Mouse (Mus musculus) hindbrain, embryonic 13.5 days (tissue): Measurements from ENCODE around the gene Unc5a. TPM values are rescaled to one million over a fixed set of nuclear protein-coding genes. Genes with fewer than 3 reads are reported as not detected.
A peak's percentile ranks its signal among the peaks of the same experiment; 100 is the strongest.

Experiments
- ATAC-seq: fragments of 200-750 bp; cut with Nextera tagmentation; 2 replicates; pipeline ENCODE4 v1.8.0; 2017; ENCODE audit warnings: moderate TSS enrichment; ENCODE audit not compliant: low FRiP score
- H3K27ac ChIP-seq: fragments of 300-500 bp; sonication (generic); 2 replicates; pipeline ENCODE4 v1.5.1; 2015; ENCODE audit warnings: inconsistent platforms, mild to moderate bottlenecking, moderate library complexity
- H3K27me3 ChIP-seq: fragments of 300-500 bp; sonication (generic); 2 replicates; pipeline ENCODE4 v1.6.1; 2015; ENCODE audit warnings: mild to moderate bottlenecking, inconsistent platforms
- H3K36me3 ChIP-seq: fragments of 300-500 bp; sonication (generic); 2 replicates; pipeline ENCODE4 v1.6.1; 2015; ENCODE audit warnings: mild to moderate bottlenecking, inconsistent platforms
- H3K4me1 ChIP-seq: fragments of 300-500 bp; sonication (generic); replicated peaks from 2 replicates; pipeline ENCODE4 v1.6.1; 2015; ENCODE audit warnings: inconsistent platforms
- H3K4me2 ChIP-seq: fragments of 300-500 bp; sonication (generic); 2 replicates; pipeline ENCODE4 v1.6.1; 2015; ENCODE audit warnings: inconsistent platforms, mild to moderate bottlenecking, moderate library complexity
- H3K4me3 ChIP-seq: fragments of 300-500 bp; sonication (generic); 2 replicates; pipeline ENCODE4 v1.5.1; 2015; ENCODE audit warnings: mild to moderate bottlenecking, inconsistent platforms
- H3K9ac ChIP-seq: fragments of 300-500 bp; sonication (generic); 2 replicates; pipeline ENCODE4 v1.6.1; 2015; ENCODE audit warnings: mild to moderate bottlenecking, inconsistent platforms
- H3K9me3 ChIP-seq: fragments of 300-500 bp; sonication (generic); 2 replicates; pipeline ENCODE4 v1.6.1; 2016; ENCODE audit warnings: inconsistent platforms
- WGBS: fragments of 180-500 bp; shearing (Covaris S2); methylation state at CpG from one replicate; pipeline ENCODE4 v1.1.7; 2015; 5-methylcytosine and 5-hydroxymethylcytosine counted together
- polyA plus RNA-seq: library from polyadenylated mRNA; unstranded; fragments of >200 nt; fragmentation: Nextera tagmentation; extraction: Ambion mirVana; gene quantifications from 2 replicates; pipeline ENCODE4 v1.2.1, GENCODE M21; 2015

Unc5a gene
- polyA plus RNA-seq, result 7.8 and 8.4 TPM in 2 replicates

- WGBS, result under 1% methylated on average over 73 of the region's 91 CpGs
- peaks cover 92% of the 10 kb centered on the region for H3K27me3 ChIP-seq
- peaks cover 72% of the 10 kb centered on the region for H3K4me1 ChIP-seq
- H3K4me2 ChIP-seq, result peak within 1 kb of the TSS; percentile 98
- H3K36me3 ChIP-seq, result no peaks in the 10 kb centered on the region
- H3K4me3 ChIP-seq, result peak within 1 kb of the TSS; percentile 75
- peak within 1 kb of the TSS; percentile 91 for H3K9ac ChIP-seq
- ATAC-seq, result peak; percentile 68
- H3K9me3 ChIP-seq, result no peaks in the 10 kb centered on the region
- H3K27ac ChIP-seq, result peak within 1 kb of the TSS; percentile 92
These were observed at the start of gene Unc5a for GRCm38 (mm10) chr13:54948531-54949493. Gene Unc5a, plus strand, starts transcription at chr13:54949411.

GRCm38 (mm10) chr13:54912053-54912452 is 37.2 kb upstream of the Unc5a start:
- no peaks in the 10 kb centered on the region for H3K9me3 ChIP-seq
- 0 out of 2 replicates have a peak overlapping the region, but pooled peaks have one; percentile 31 for H3K27ac ChIP-seq
- H3K36me3 ChIP-seq, result no peaks in the 10 kb centered on the region
- H3K4me2 ChIP-seq, result peak overlapping the region; percentile 45
- 2% methylated on average over 17 of the region's 17 CpGs for WGBS
- H3K9ac ChIP-seq, result peak overlapping the region; percentile 19; the same call in 1 of the 2 replicates
- H3K4me3 ChIP-seq, result no peak overlapping the region
- peaks cover 35% of the 10 kb centered on the region for H3K4me1 ChIP-seq
- peaks cover 48% of the 10 kb centered on the region for H3K27me3 ChIP-seq
- ATAC-seq, result 0 out of 2 replicates have a peak, but pooled peaks have one; percentile 36

DNA sequence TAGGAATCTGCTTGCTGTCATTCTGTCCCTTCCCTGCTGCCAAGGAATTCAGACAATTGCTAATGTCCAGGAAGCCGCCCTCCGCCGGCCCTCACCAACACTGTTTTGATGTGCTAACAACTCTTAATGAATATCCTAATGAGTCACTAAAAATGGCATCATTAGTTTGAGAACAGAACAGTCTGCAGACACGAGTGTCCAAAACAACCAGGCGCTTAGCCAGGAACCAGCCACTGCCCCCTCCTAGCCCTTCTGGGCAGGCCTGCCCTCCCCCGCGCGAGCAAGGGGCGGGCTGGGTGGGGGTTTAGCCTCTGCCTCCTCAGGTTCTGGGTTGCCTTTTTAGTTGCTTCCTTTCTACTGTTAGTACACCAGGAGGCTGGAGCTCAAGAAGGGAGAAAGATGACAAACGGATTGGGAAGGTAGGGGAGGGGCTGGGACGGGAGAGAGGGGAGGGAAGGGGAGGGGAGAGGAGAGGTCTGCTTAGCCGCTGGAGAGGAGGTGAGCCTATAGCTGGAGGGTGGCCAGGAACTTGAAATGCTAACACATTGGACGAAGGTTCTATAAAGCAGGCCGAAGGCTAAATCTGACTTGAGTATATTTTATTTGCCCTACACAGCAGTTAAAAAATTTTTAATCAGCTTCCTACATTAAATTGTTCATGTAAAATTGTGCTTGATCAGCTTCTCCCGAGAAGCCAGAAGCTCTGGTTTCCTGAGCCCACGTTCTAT is 36.2 kb upstream of the Unc5a start:
- Histone ChIP-seq H3K4me2 (0 out of 2 replicates have a peak overlapping the region, but pooled peaks have one; percentile 6), H3K4me1 (peaks cover 35% of the 10 kb centered on the region), H3K9me3 (no peaks in the 10 kb centered on the region), H3K36me3 (no peaks in the 10 kb centered on the region), H3K9ac (no peak overlapping the region), H3K27me3 (peaks cover 43% of the 10 kb centered on the region), H3K27ac (no peak overlapping the region), H3K4me3 (no peak overlapping the region)
- 17% methylated on average over 16 of the region's 16 CpGs for WGBS
- ATAC-seq, result no peak

DNA sequence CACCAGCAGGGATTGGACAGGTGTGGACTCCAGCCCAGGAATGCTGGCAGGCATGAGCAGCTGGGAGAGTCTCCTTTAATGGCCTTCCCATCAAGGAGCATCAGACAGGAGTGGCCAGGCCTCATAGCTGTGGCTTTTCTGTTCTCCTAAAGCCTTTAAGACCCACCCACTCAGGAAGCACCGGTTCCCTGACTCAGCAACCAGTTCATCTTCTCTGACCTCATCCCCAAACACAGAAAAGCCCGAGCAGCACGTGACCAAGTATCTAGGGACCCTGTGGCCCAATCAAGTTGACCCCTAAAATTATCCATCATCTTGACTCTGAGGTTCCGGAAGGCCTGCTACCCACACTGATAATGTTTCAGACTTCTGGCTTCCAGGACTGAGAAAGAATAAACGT is 32.6 kb upstream of the Unc5a start:
- ATAC-seq, result no peak
- 65% methylated on average over 5 of the region's 5 CpGs for WGBS
- no peak overlapping the region for H3K4me2 ChIP-seq
- no peak overlapping the region for H3K9ac ChIP-seq
- H3K4me1 ChIP-seq, result peaks cover 22% of the 10 kb centered on the region
- no peak overlapping the region for H3K27ac ChIP-seq
- H3K36me3 ChIP-seq, result no peaks in the 10 kb centered on the region
- H3K9me3 ChIP-seq, result no peaks in the 10 kb centered on the region
- H3K27me3 ChIP-seq, result peaks cover 21% of the 10 kb centered on the region
- no peak overlapping the region for H3K4me3 ChIP-seq

- peaks cover 7% of the 10 kb centered on the region for H3K27me3 ChIP-seq
- H3K27ac ChIP-seq, result no peak overlapping the region
- WGBS, result 86% methylated on average over 8 of the region's 8 CpGs
- no peak for ATAC-seq
- H3K36me3 ChIP-seq, result no peaks in the 10 kb centered on the region
- no peak overlapping the region for H3K4me3 ChIP-seq
- H3K4me2 ChIP-seq, result no peak overlapping the region
- H3K9me3 ChIP-seq, result no peaks in the 10 kb centered on the region
- H3K4me1 ChIP-seq, result no peaks in the 10 kb centered on the region
- H3K9ac ChIP-seq, result no peak overlapping the region
These were observed 30.3 kb upstream of the Unc5a start for GRCm38 (mm10) chr13:54918910-54919309.

GRCm38 (mm10) chr13:54919666-54920065 is 29.5 kb upstream of the Unc5a start:
- no peak overlapping the region for H3K4me3 ChIP-seq
- WGBS, result 17% methylated on average over 5 of the region's 5 CpGs

GRCm38 (mm10) chr13:54921700-54922099 is 27.5 kb upstream of the Unc5a start:
- Histone ChIP-seq H3K4me1 (no peaks in the 10 kb centered on the region), H3K9ac (no peak overlapping the region), H3K27ac (no peak overlapping the region), H3K36me3 (no peaks in the 10 kb centered on the region), H3K27me3 (0 out of 2 replicates have a peak, but pooled peaks cover 2% of the 10 kb centered on the region), H3K4me3 (no peak overlapping the region), H3K9me3 (no peaks in the 10 kb centered on the region), H3K4me2 (no peak overlapping the region)
- 82% methylated on average over 9 of the region's 9 CpGs for WGBS
- no peak for ATAC-seq

More at GRCm38 (mm10) chr13:54919666-54920065, 29.5 kb upstream of the Unc5a start:
- no peak for ATAC-seq
- Histone ChIP-seq H3K9ac (no peak overlapping the region), H3K4me2 (no peak overlapping the region), H3K4me1 (no peaks in the 10 kb centered on the region), H3K36me3 (no peaks in the 10 kb centered on the region), H3K9me3 (no peaks in the 10 kb centered on the region), H3K27ac (no peak overlapping the region), H3K27me3 (no peaks in the 10 kb centered on the region)

GRCm38 (mm10) chr13:54923705-54924104 is 25.5 kb upstream of the Unc5a start:
- H3K9me3 ChIP-seq, result no peaks in the 10 kb centered on the region
- no peak overlapping the region for H3K4me3 ChIP-seq
- H3K9ac ChIP-seq, result no peak overlapping the region
- WGBS, result 94% methylated on average over 2 of the region's 2 CpGs
- H3K4me2 ChIP-seq, result no peak overlapping the region
- 0 out of 2 replicates have a peak, but pooled peaks cover 2% of the 10 kb centered on the region for H3K27me3 ChIP-seq
- H3K27ac ChIP-seq, result no peak overlapping the region
- H3K36me3 ChIP-seq, result no peaks in the 10 kb centered on the region
- H3K4me1 ChIP-seq, result no peaks in the 10 kb centered on the region
- no peak for ATAC-seq

- H3K36me3 ChIP-seq, result no peaks in the 10 kb centered on the region
- 74% methylated on average over 8 of the region's 8 CpGs for WGBS
- ATAC-seq, result no peak
- H3K27me3 ChIP-seq, result 0 out of 2 replicates have a peak, but pooled peaks cover 2% of the 10 kb centered on the region
- H3K27ac ChIP-seq, result no peak overlapping the region
- H3K4me3 ChIP-seq, result no peak overlapping the region
- H3K4me2 ChIP-seq, result no peak overlapping the region
- peaks cover 4% of the 10 kb centered on the region for H3K4me1 ChIP-seq
- no peaks in the 10 kb centered on the region for H3K9me3 ChIP-seq
- no peak overlapping the region for H3K9ac ChIP-seq
These were observed 23.7 kb upstream of the Unc5a start for GRCm38 (mm10) chr13:54925466-54925865.

GRCm38 (mm10) chr13:54926654-54927053 is 22.6 kb upstream of the Unc5a start:
- 71% methylated on average over 4 of the region's 4 CpGs for WGBS
- Histone ChIP-seq H3K4me2 (no peak overlapping the region), H3K9me3 (no peaks in the 10 kb centered on the region), H3K9ac (no peak overlapping the region), H3K27me3 (0 out of 2 replicates have a peak, but pooled peaks cover 4% of the 10 kb centered on the region), H3K4me3 (no peak overlapping the region), H3K36me3 (no peaks in the 10 kb centered on the region), H3K4me1 (peaks cover 11% of the 10 kb centered on the region), H3K27ac (no peak overlapping the region)
- ATAC-seq, result no peak

DNA sequence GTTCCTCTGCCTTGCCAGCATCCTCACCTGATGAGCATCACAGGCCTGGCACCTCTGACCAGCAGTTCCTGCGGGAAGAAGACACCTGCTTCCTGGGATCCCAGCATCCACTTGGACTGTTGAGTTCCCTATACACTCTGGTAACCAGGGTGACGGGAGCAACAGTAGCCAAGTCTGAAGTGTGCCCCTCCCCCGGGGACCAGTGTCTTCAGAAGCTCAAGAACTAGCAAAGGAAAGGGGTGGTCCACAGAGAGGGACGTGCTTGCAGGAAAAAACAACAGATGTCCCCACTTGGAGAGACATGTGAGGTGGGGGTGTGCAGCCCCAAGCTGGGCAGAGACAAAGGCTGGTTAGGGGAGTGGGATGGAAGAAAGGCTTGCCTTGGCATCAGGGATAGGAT is 19.1 kb upstream of the Unc5a start:
- Histone ChIP-seq H3K9me3 (no peaks in the 10 kb centered on the region), H3K9ac (no peak overlapping the region), H3K27me3 (peaks cover 20% of the 10 kb centered on the region), H3K4me2 (no peak overlapping the region), H3K4me3 (no peak overlapping the region), H3K4me1 (peaks cover 24% of the 10 kb centered on the region), H3K27ac (no peak overlapping the region), H3K36me3 (no peaks in the 10 kb centered on the region)
- 26% methylated on average over 4 of the region's 4 CpGs for WGBS
- no peak for ATAC-seq

- H3K27me3 ChIP-seq, result peaks cover 39% of the 10 kb centered on the region
- H3K27ac ChIP-seq, result no peak overlapping the region
- no peak overlapping the region for H3K9ac ChIP-seq
- H3K9me3 ChIP-seq, result no peaks in the 10 kb centered on the region
- H3K36me3 ChIP-seq, result no peaks in the 10 kb centered on the region
- no peak overlapping the region for H3K4me3 ChIP-seq
- H3K4me2 ChIP-seq, result no peak overlapping the region
- peaks cover 32% of the 10 kb centered on the region for H3K4me1 ChIP-seq
- 81% methylated on average over 8 of the region's 8 CpGs for WGBS
- no peak for ATAC-seq
These were observed 14.3 kb upstream of the Unc5a start for GRCm38 (mm10) chr13:54934873-54935272.
